Mouse (Mus musculus): ENCODE data around the gene Ambn. TPM values are rescaled to one million over a fixed set of nuclear protein-coding genes. Genes with fewer than 3 reads are reported as not detected.
"Not testable (repeated sequence)": the region's sequence is repeated elsewhere in the genome, so short reads cannot be mapped to it uniquely, and the experiment has no call there.

Ambn gene
- polyA plus RNA-seq (2014; fragmentation: Nextera tagmentation; extraction: Ambion mirVana), result not detected in 2 replicates

DNA sequence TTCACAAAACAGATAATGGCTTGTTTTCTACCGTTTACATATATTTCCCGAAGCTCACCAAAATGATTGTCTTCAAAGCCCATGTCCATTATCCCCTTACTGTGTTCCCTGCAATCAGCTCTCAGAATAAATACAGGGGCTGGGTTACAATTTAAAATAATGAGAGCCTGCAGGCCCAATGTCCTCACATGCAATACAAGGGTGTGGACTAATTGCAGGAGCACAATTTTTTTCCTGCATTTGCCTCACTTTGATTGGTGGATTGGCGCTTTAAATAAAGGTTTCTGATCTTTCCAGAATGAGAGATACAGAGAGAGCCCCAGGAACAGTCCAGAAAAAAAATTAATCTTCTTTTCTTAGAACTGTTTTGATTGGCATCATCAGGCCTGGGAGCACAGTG, at the start of gene Ambn:
Gene Ambn (plus strand): TSS at position 301 of the 400 bp plus-strand sequence.
- Histone ChIP-seq H3K9me3 (ENCODE audit: low read depth, low read length) (no peaks in the 10 kb centered on the region), H3K4me2 (no peak within 1 kb of the TSS), H3K9ac (no peak within 1 kb of the TSS), H3K4me3 (ENCODE audit: low read depth, low read length) (no peak within 1 kb of the TSS), H3K27me3 (ENCODE audit: insufficient read depth, low read length) (no peaks in the 10 kb centered on the region), H3K4me1 (ENCODE audit: insufficient read depth) (no peaks in the 10 kb centered on the region), H3K36me3 (ENCODE audit: insufficient read depth) (no peaks in the 10 kb centered on the region), H3K27ac (ENCODE audit: low read depth) (no peak within 1 kb of the TSS)
- no peak for DNase-seq
- no peak for TF ChIP-seq CTCF (IDR thresholded peaks at IDR 0.05; ENCODE audit: low read depth)
- no peak for ATAC-seq (ENCODE audit: insufficient read depth)
- 83% methylated on average over 3 of the region's 3 CpGs for WGBS

GRCm38 (mm10) chr5:88420319-88421065, 35.3 kb upstream of the Ambn start:
- 80% methylated on average over 8 of the region's 8 CpGs for WGBS
- Histone ChIP-seq H3K4me1 (ENCODE audit: insufficient read depth) (no peaks in the 10 kb centered on the region), H3K36me3 (ENCODE audit: insufficient read depth) (no peaks in the 10 kb centered on the region), H3K9me3 (ENCODE audit: low read depth, low read length) (no peaks in the 10 kb centered on the region), H3K9ac (no peak overlapping the region), H3K27ac (ENCODE audit: low read depth) (no peak overlapping the region), H3K27me3 (ENCODE audit: insufficient read depth, low read length) (no peaks in the 10 kb centered on the region), H3K4me3 (ENCODE audit: low read depth, low read length) (no peak overlapping the region), H3K4me2 (no peak overlapping the region)
- ATAC-seq (ENCODE audit: insufficient read depth), result no peak
- DNase-seq, result no peak
- no peak for TF ChIP-seq CTCF (IDR thresholded peaks at IDR 0.05; ENCODE audit: low read depth)

- ATAC-seq (ENCODE audit: insufficient read depth); H3K27ac ChIP-seq (ENCODE audit: low read depth); DNase-seq; H3K4me1 ChIP-seq (ENCODE audit: insufficient read depth); H3K9ac ChIP-seq; H3K4me2 ChIP-seq; H3K4me3 ChIP-seq (ENCODE audit: low read depth, low read length); H3K9me3 ChIP-seq (ENCODE audit: low read depth, low read length); H3K36me3 ChIP-seq (ENCODE audit: insufficient read depth); H3K27me3 ChIP-seq (ENCODE audit: insufficient read depth, low read length): not testable (repeated sequence)
- WGBS, result 59% methylated on average over 2 of the region's 2 CpGs
Observed at GRCm38 (mm10) chr5:88424892-88425291, 30.9 kb upstream of the Ambn start.

- Histone ChIP-seq H3K9ac (no peak overlapping the region), H3K4me1 (ENCODE audit: insufficient read depth) (no peaks in the 10 kb centered on the region), H3K9me3 (ENCODE audit: low read depth, low read length) (no peaks in the 10 kb centered on the region), H3K27ac (ENCODE audit: low read depth) (no peak overlapping the region), H3K27me3 (ENCODE audit: insufficient read depth, low read length) (no peaks in the 10 kb centered on the region), H3K4me3 (ENCODE audit: low read depth, low read length) (no peak overlapping the region), H3K36me3 (ENCODE audit: insufficient read depth) (no peaks in the 10 kb centered on the region), H3K4me2 (no peak overlapping the region)
- no peak for TF ChIP-seq CTCF (IDR thresholded peaks at IDR 0.05; ENCODE audit: low read depth)
- WGBS, result 25% methylated on average over 1 of the region's 1 CpGs
- ATAC-seq (ENCODE audit: insufficient read depth), result no peak
- DNase-seq, result no peak
Observed at GRCm38 (mm10) chr5:88426753-88427152, 29.0 kb upstream of the Ambn start.

DNA sequence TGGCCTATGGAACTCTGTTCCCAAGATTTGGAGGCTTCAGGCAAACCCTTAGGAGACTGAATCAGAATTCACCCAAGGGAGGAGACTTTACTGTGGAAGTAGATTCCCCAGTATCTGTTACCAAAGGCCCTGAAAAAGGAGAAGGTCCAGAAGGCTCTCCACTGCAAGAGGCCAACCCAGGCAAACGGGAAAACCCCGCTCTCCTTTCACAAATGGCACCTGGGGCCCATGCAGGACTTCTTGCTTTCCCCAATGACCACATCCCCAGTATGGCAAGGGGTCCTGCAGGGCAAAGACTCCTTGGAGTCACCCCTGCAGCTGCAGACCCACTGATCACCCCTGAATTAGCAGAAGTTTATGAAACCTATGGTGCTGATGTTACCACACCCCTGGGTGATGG, 11.7 kb downstream of the Ambn start:
- WGBS, result 88% methylated on average over 2 of the region's 2 CpGs
- H3K27ac ChIP-seq (ENCODE audit: low read depth), result no peak overlapping the region
- no peaks in the 10 kb centered on the region for H3K27me3 ChIP-seq (ENCODE audit: insufficient read depth, low read length)
- no peak for DNase-seq
- no peak overlapping the region for H3K4me3 ChIP-seq (ENCODE audit: low read depth, low read length)
- H3K9me3 ChIP-seq (ENCODE audit: low read depth, low read length), result no peaks in the 10 kb centered on the region
- TF ChIP-seq CTCF (IDR thresholded peaks at IDR 0.05; ENCODE audit: low read depth), result no peak
- no peak for ATAC-seq (ENCODE audit: insufficient read depth)
- H3K4me2 ChIP-seq, result no peak overlapping the region
- no peak overlapping the region for H3K9ac ChIP-seq
- H3K36me3 ChIP-seq (ENCODE audit: insufficient read depth), result no peaks in the 10 kb centered on the region
- H3K4me1 ChIP-seq (ENCODE audit: insufficient read depth), result no peaks in the 10 kb centered on the region

GRCm38 (mm10) chr5:88468807-88469704, 13.3 kb downstream of the Ambn start:
- TF ChIP-seq CTCF (IDR thresholded peaks at IDR 0.05; ENCODE audit: low read depth), result no peak
- no peaks in the 10 kb centered on the region for H3K27me3 ChIP-seq (ENCODE audit: insufficient read depth, low read length)
- no peak overlapping the region for H3K9ac ChIP-seq
- H3K9me3 ChIP-seq (ENCODE audit: low read depth, low read length), result no peaks in the 10 kb centered on the region
- H3K4me3 ChIP-seq (ENCODE audit: low read depth, low read length), result no peak overlapping the region
- H3K36me3 ChIP-seq (ENCODE audit: insufficient read depth), result no peaks in the 10 kb centered on the region
- WGBS, result 82% methylated on average over 4 of the region's 4 CpGs
- ATAC-seq (ENCODE audit: insufficient read depth), result no peak
- no peak overlapping the region for H3K4me2 ChIP-seq
- H3K27ac ChIP-seq (ENCODE audit: low read depth), result no peak overlapping the region
- no peak for DNase-seq
- H3K4me1 ChIP-seq (ENCODE audit: insufficient read depth), result no peaks in the 10 kb centered on the region

- Histone ChIP-seq H3K27ac (ENCODE audit: low read depth) (no peak within 1 kb of the TSS), H3K9me3 (ENCODE audit: low read depth, low read length) (no peaks in the 10 kb centered on the region), H3K4me2 (no peak within 1 kb of the TSS), H3K4me3 (ENCODE audit: low read depth, low read length) (no peak within 1 kb of the TSS), H3K4me1 (ENCODE audit: insufficient read depth) (no peaks in the 10 kb centered on the region), H3K27me3 (ENCODE audit: insufficient read depth, low read length) (no peaks in the 10 kb centered on the region), H3K9ac (no peak within 1 kb of the TSS), H3K36me3 (ENCODE audit: insufficient read depth) (no peaks in the 10 kb centered on the region)
- ATAC-seq (ENCODE audit: insufficient read depth) (no peak), DNase-seq (no peak)
- no peak for TF ChIP-seq CTCF (IDR thresholded peaks at IDR 0.05; ENCODE audit: low read depth)
Observed at GRCm38 (mm10) chr5:88487675-88488074, 31.9 kb downstream of the Ambn start, which contains the start of gene Enam. Gene Enam, plus strand, starts transcription at chr5:88487975.

Measured in lung, embryonic 14.5 days (tissue).